Mouse (Mus musculus) heart, postnatal 14 days (tissue): ENCODE measurements at regions not wholly inside any gene's neighbourhood (a gene's known extent, or its start where the extent isn't known, plus 50 kb on each side); places are given as distances from the start of the nearest gene placed in this dataset.

Source experiments
- DNase-seq, 2 experiments: peaks; one replicate each; pipeline ENCODE4 v3.0.0; 2021 to 2022
- intact Hi-C: fragments of 180-260 bp; cut with DNase I; formaldehyde crosslinking; loops from one replicate; pipeline ENCODE4 v1.15.1; 2025

DNA sequence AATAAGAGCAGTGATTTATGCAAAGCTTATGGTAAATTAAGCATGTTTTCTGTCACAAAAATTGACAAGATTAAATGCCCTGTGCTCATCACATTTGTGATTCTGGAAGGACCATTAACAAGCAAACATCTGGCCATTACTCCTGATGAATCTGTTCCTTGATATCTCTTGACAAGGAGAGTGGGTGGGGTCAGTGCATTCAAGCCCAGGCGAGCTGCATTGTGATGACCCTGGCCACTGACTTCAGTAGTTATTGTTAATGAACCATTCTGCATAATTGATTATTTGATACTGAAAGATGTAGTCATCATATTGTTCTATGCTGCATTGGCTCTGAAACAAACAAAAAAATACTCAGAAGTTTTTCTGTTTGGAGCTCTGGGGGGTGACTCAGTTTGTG is 115.4 kb upstream of the Prmt6 start:
- intact Hi-C loops: no loop called here
- no peak for DNase-seq

DNA sequence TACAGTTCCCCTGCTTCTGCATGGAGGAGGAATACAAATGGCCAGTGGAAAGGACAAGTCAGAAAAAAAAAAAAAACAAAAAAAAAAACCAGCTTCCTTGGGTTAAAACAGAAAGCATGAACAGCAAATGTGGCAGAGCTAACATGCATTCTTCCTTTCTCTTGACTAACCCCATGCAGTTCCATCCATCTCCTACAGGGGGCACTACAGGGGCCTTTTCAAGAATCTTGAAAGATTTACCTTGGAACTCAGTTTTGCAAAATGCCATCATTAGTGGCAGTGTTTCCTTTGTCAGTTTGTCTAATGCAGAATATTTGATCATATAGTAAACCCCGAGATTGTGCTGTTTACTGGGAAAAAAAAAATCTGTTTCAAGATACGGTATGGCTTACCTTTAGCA is 111.1 kb upstream of the Prmt6 start:
- intact Hi-C loops: no loop called here
- no peak for DNase-seq

DNA sequence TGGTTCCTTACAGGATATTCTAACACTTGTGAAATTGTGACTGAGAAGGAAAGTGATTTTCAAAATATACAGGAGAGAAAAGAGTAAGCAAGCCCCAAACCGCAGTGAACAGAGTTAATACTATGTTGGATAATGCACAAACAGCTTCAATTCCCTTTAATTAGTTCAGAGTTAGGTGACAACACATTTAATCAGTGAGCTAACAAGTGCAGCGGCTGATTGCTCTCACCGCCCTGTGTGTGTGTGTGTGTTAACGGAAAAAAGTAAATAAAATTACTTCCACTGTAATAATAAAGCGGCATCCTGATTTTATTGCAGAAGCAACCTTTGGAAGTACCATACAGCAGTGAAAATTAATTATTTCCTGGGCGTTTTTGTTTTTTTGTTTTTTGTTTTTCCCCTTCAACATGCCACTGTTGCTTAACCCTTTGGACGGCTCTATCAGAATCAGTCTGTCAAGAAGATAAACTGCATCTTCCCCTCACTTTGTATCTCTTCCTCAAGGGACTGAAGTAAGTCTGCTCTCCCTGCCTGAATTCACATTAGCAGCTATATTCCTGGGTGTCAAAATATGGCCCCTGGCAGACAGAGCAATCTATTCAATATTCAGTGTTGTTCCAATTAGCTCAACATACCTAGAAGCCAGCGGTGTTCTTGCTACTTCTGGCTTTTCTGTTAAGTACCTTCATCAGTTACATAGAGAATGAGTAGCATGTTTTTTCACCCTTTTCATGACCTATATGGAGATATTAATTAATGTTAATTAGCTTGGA is 106.2 kb upstream of the Prmt6 start:
- intact Hi-C loops: no loop called here
- no peak for DNase-seq

DNA sequence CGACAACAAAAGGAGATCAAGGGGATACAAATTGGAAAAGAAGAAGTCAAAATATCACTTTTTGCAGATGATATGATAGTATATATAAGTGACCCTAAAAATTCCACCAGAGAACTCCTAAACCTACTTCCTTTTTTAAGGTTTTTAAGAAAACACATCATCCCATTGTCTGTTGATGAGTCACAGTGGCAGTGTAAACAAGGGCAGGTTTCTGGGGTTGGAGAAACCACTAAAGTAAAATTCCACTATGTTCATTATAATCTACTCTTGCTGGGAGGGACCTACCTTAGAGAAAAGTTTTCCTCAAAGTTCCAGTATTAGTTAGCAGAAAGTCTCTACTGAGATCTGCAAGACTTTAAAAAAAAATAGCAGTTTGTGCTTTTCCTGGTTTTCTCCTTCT is 102.9 kb upstream of the Prmt6 start:
- DNase-seq: no peak
- intact Hi-C loops: no loop called here

DNA sequence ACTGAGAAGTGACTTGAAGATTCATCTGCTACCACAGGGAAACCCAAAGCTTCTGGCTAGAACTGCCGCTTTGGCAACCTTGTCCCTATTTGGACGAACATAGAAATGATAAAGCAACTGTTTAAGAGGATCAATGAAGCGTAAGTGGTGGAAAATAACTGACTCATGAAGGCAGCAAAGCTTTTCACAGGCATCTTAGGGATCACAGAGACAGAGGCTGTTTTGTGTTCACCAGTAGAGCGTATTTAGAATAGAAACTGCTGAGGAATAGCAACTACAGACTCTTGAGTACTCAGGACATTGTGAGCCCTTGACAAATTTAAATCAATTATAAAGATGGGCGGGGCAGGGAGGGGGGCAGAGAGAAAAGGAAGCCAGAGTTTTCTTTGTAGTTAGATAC is 99.3 kb upstream of the Prmt6 start:
- intact Hi-C loops: no loop called here
- DNase-seq: no peak

GRCm38 (mm10) chr3:110349446-110349845 is 98.6 kb upstream of the Prmt6 start:
- no peak for DNase-seq
- intact Hi-C loops: no loop called here

DNA sequence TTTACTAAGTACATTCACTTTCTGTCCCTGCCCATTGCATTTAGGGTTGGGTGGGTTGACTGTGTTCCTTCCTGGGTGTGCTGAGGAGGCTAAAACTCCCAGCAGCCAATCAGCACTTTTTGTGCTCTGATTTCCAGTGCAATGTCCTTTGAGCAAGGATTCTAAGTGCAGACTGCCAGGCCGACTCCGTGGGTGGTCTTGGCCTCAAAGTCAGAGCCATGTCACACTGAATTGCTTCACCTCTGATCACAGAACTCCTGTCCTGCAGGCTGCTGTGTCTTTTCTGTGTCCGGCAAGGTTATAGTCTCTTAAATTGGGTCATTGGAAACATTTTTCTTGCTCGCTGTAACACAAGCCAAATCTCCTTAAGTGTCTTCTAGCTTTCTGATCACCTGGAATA is 94.0 kb upstream of the Prmt6 start:
- no peak for DNase-seq
- intact Hi-C loops: no loop called here

- no peak for DNase-seq
- intact Hi-C loops: no loop called here
These were observed 89.3 kb upstream of the Prmt6 start for GRCm38 (mm10) chr3:110340067-110340466.

GRCm38 (mm10) chr3:110339026-110339606 is 88.3 kb upstream of the Prmt6 start:
- no peak for DNase-seq
- intact Hi-C loops: no loop called here

DNA sequence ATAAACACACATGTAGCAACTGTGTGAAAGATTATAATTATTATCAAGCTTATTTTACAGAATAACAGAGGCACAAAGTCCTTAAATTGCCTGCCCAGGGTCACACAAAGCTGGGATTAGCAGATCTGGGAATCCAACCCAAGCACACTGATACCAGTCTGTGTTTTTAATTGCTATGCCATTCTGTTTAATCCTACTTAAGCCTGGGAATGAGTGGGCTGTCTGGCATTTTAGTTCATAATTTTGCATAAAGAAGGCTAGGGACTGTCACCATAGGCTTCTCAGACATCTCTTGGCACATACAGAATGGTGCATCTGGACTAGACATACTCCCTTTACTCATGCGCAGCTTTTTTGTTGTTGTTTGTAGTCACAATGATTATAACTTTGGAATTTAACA is 78.4 kb upstream of the Prmt6 start:
- intact Hi-C loops: no loop called here
- no peak for DNase-seq

DNA sequence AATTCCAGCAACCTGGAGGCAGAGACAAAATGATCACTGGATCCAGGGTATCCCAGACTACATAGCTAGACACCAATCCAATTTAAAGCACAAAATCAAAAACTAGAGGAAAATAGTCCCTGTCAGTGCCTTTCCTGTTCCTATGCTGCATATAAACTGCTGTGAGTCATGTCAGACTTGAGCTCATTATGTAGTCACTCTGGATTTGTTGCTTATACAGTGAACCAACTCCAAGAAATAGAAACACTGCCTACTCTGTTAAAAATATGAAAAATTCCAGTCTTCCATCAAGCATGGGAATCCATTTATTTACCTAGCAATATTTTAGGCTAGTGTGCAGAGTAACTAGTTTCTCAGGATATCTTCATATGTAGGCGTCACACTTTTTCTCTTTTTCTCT is 59.5 kb upstream of the Prmt6 start:
- DNase-seq: no peak
- intact Hi-C loops: no loop called here

DNA sequence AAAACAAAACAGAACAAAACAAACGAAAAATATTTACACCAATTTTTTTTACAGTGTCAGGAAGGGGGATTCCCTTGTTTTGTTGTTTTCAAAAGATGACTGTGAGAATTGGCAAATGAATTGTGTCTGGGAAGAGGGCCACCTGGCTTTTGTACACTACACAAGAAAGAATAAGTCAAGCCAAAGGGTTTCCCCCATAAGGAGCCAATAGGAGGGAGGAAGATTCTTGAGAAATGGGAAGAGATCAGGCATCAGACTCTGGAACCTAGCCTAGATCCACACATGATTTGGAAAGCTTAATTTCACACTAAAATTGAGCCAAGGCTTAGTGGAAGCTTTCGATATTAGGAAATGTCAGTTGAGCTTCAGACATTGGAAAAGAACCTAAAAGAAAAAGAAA is 52.4 kb upstream of the Prmt6 start:
- intact Hi-C loops: no loop called here
- peak in 1 of 2 experiments; percentile 7 for DNase-seq
